In genomic region chr13:88801006-88801405, GRCm38 (mm10) we compare ENCODE assay signal across 33 mouse cellular contexts. TPM values are rescaled to one million over a fixed set of nuclear protein-coding genes. Genes with fewer than 3 reads are reported as not detected.
"Had no signal": no experiment of that assay in that cellular context is flagged by ENCODE, and none has a peak within 500 bp of the region (broad histone marks: within the 10 kb centered on the region; RNA-seq: fewer than 3 reads in every experiment).

No protein-coding gene starts in this region.

- H3K4me2 ChIP-seq: limb, embryonic 12.5 days; limb, embryonic 13.5 days; limb, embryonic 15.5 days; liver, embryonic 11.5 days; liver, embryonic 12.5 days; liver, embryonic 13.5 days; liver, embryonic 15.5 days; lung, embryonic 14.5 days; lung, embryonic 15.5 days; midbrain, embryonic 11.5 days; midbrain, embryonic 12.5 days; midbrain, embryonic 13.5 days; midbrain, embryonic 15.5 days had no signal

- H3K4me3 ChIP-seq: limb, embryonic 10.5 days; limb, embryonic 12.5 days; limb, embryonic 13.5 days; limb, embryonic 15.5 days; liver, embryonic 12.5 days; liver, embryonic 13.5 days; liver, embryonic 15.5 days; lung, embryonic 15.5 days; megakaryocyte, embryonic 14.5 days; midbrain, embryonic 10.5 days; midbrain, embryonic 12.5 days; midbrain, embryonic 13.5 days; midbrain, embryonic 15.5 days; myocyte had no signal

- H3K27ac ChIP-seq: limb, embryonic 10.5 days; limb, embryonic 12.5 days; limb, embryonic 13.5 days; limb, embryonic 15.5 days; liver, embryonic 12.5 days; liver, embryonic 13.5 days; liver, embryonic 14.5 days; liver, embryonic 15.5 days; lung, embryonic 15.5 days; macrophage; midbrain, embryonic 10.5 days; midbrain, embryonic 12.5 days; midbrain, embryonic 13.5 days; midbrain, embryonic 15.5 days had no signal

- H3K9me3 ChIP-seq: limb, embryonic 10.5 days; limb, embryonic 12.5 days; limb, embryonic 13.5 days; limb, embryonic 15.5 days; liver, embryonic 12.5 days; liver, embryonic 13.5 days; liver, embryonic 15.5 days; lung, embryonic 15.5 days; megakaryocyte, embryonic 14.5 days; midbrain, embryonic 10.5 days; midbrain, embryonic 12.5 days; midbrain, embryonic 13.5 days; midbrain, embryonic 15.5 days had no signal

- H3K27me3 ChIP-seq: limb, embryonic 12.5 days; limb, embryonic 13.5 days; limb, embryonic 15.5 days; liver, embryonic 12.5 days; liver, embryonic 13.5 days; liver, embryonic 15.5 days; lung, embryonic 15.5 days; megakaryocyte, embryonic 14.5 days; midbrain, embryonic 12.5 days; midbrain, embryonic 13.5 days; midbrain, embryonic 15.5 days had no signal

- DNase-seq: left cerebral cortex, postnatal 4 days; liver; liver, embryonic 13.5 days; liver, postnatal 0 days; lung, adult 18-20 months; lung, adult 2 months; lung, embryonic 14.5 days; lung, postnatal 10 days; lung, postnatal 14 days; lung, postnatal 36 days; lung, postnatal 4 days; midbrain, embryonic 14.5 days had no signal

- H3K9ac ChIP-seq: limb, embryonic 12.5 days; limb, embryonic 13.5 days; limb, embryonic 15.5 days; liver, embryonic 12.5 days; liver, embryonic 13.5 days; liver, embryonic 14.5 days; liver, embryonic 15.5 days; liver, postnatal 0 days; lung, embryonic 14.5 days; lung, embryonic 15.5 days; midbrain, embryonic 12.5 days; midbrain, embryonic 13.5 days; midbrain, embryonic 15.5 days had no signal

- ATAC-seq: liver, embryonic 12.5 days; liver, postnatal 0 days; lung, postnatal 0 days; midbrain, embryonic 13.5 days; midbrain, embryonic 15.5 days had no signal

- H3K4me1 ChIP-seq: limb, embryonic 10.5 days; limb, embryonic 12.5 days; limb, embryonic 13.5 days; limb, embryonic 15.5 days; liver, embryonic 12.5 days; liver, embryonic 13.5 days; liver, embryonic 15.5 days; midbrain, embryonic 10.5 days; midbrain, embryonic 12.5 days; midbrain, embryonic 13.5 days; midbrain, embryonic 15.5 days had no signal

- H3K36me3 ChIP-seq: limb, embryonic 10.5 days; limb, embryonic 12.5 days; limb, embryonic 13.5 days; limb, embryonic 15.5 days; liver, embryonic 12.5 days; liver, embryonic 13.5 days; liver, embryonic 15.5 days; lung, embryonic 15.5 days; midbrain, embryonic 10.5 days; midbrain, embryonic 12.5 days; midbrain, embryonic 13.5 days; midbrain, embryonic 15.5 days had no signal

RNA-seq across cellular contexts. Expression of gene Edil3, which starts 20.3 kb away (rescaled TPM):
- total RNA-seq: megakaryocyte progenitor cell, adult 5-6 weeks; megakaryocyte-erythroid progenitor cell, adult 5-6 weeks had no signal
- polyA plus RNA-seq: liver, adult 2 months had no signal
